Mouse (Mus musculus): ENCODE measurements around the gene Aip. TPM values are rescaled to one million over a fixed set of nuclear protein-coding genes. Genes with fewer than 3 reads are reported as not detected.

Aip gene
- polyA plus RNA-seq, 1 experiment from 2014 or later = 110 TPM

GRCm38 (mm10) chr19:4153232-4153654 is 27.6 kb upstream of the Aip start, which contains the start of gene Ptprcap:
Gene Ptprcap (plus strand): TSS chr19:4153604.
- no peak for ATAC-seq (ENCODE audit: low read depth)
- no peak within 1 kb of the TSS for H3K4me2 ChIP-seq (ENCODE audit: low read depth, low read length)
- no peak within 1 kb of the TSS for H3K4me3 ChIP-seq (ENCODE audit: low read depth, low read length)
- peaks cover 36% of the 10 kb centered on the region for H3K36me3 ChIP-seq (ENCODE audit: control insufficient read depth, insufficient read depth, low read length)
- no peaks in the 10 kb centered on the region for H3K27me3 ChIP-seq (ENCODE audit: control insufficient read depth, insufficient read depth, low read length)
- no peaks in the 10 kb centered on the region for H3K9me3 ChIP-seq (ENCODE audit: control insufficient read depth, low read length)
- 84% methylated on average over 11 of the region's 11 CpGs for WGBS
- no peak within 1 kb of the TSS for H3K27ac ChIP-seq (ENCODE audit: low read depth, low read length)
- no peak within 1 kb of the TSS for H3K9ac ChIP-seq (replicated peaks; ENCODE audit: low read depth, low read length)
- peaks cover 14% of the 10 kb centered on the region for H3K4me1 ChIP-seq (ENCODE audit: control insufficient read depth, insufficient read depth, low read length)

- Histone ChIP-seq H3K9ac (replicated peaks; ENCODE audit: low read depth, low read length) (no peak overlapping the region), H3K9me3 (ENCODE audit: control insufficient read depth, low read length) (no peaks in the 10 kb centered on the region), H3K4me3 (ENCODE audit: low read depth, low read length) (no peak overlapping the region), H3K4me1 (ENCODE audit: control insufficient read depth, insufficient read depth, low read length) (peaks cover 20% of the 10 kb centered on the region), H3K27me3 (ENCODE audit: control insufficient read depth, insufficient read depth, low read length) (no peaks in the 10 kb centered on the region), H3K36me3 (ENCODE audit: control insufficient read depth, insufficient read depth, low read length) (peaks cover 30% of the 10 kb centered on the region), H3K4me2 (ENCODE audit: low read depth, low read length) (no peak overlapping the region), H3K27ac (ENCODE audit: low read depth, low read length) (no peak overlapping the region)
- 87% methylated on average over 8 of the region's 8 CpGs for WGBS
- ATAC-seq (ENCODE audit: low read depth) = no peak
These were observed 27.0 kb upstream of the Aip start for GRCm38 (mm10) chr19:4152445-4153231.

GRCm38 (mm10) chr19:4151898-4152297 is 26.2 kb upstream of the Aip start:
- no peak for ATAC-seq (ENCODE audit: low read depth)
- H3K9ac ChIP-seq (replicated peaks; ENCODE audit: low read depth, low read length) = no peak overlapping the region
- 84% methylated on average over 5 of the region's 5 CpGs for WGBS
- H3K27me3 ChIP-seq (ENCODE audit: control insufficient read depth, insufficient read depth, low read length) = no peaks in the 10 kb centered on the region
- H3K36me3 ChIP-seq (ENCODE audit: control insufficient read depth, insufficient read depth, low read length) = peaks cover 24% of the 10 kb centered on the region; the same call in 1 of the 2 replicates
- H3K27ac ChIP-seq (ENCODE audit: low read depth, low read length) = no peak overlapping the region
- H3K4me1 ChIP-seq (ENCODE audit: control insufficient read depth, insufficient read depth, low read length) = peaks cover 20% of the 10 kb centered on the region
- H3K4me3 ChIP-seq (ENCODE audit: low read depth, low read length) = no peak overlapping the region
- H3K4me2 ChIP-seq (ENCODE audit: low read depth, low read length) = no peak overlapping the region
- H3K9me3 ChIP-seq (ENCODE audit: control insufficient read depth, low read length) = no peaks in the 10 kb centered on the region

- H3K4me1 ChIP-seq (ENCODE audit: control insufficient read depth, insufficient read depth, low read length) = peaks cover 20% of the 10 kb centered on the region
- H3K9ac ChIP-seq (replicated peaks; ENCODE audit: low read depth, low read length) = no peak overlapping the region
- H3K36me3 ChIP-seq (ENCODE audit: control insufficient read depth, insufficient read depth, low read length) = peaks cover 20% of the 10 kb centered on the region; the same call in 1 of the 2 replicates
- H3K4me2 ChIP-seq (ENCODE audit: low read depth, low read length) = no peak overlapping the region
- ATAC-seq (ENCODE audit: low read depth) = no peak
- no peaks in the 10 kb centered on the region for H3K27me3 ChIP-seq (ENCODE audit: control insufficient read depth, insufficient read depth, low read length)
- no peak overlapping the region for H3K27ac ChIP-seq (ENCODE audit: low read depth, low read length)
- H3K4me3 ChIP-seq (ENCODE audit: low read depth, low read length) = no peak overlapping the region
- WGBS = 72% methylated on average over 5 of the region's 5 CpGs
- no peaks in the 10 kb centered on the region for H3K9me3 ChIP-seq (ENCODE audit: control insufficient read depth, low read length)
These were observed 25.8 kb upstream of the Aip start for GRCm38 (mm10) chr19:4151488-4151860.

- Histone ChIP-seq H3K27ac (ENCODE audit: low read depth, low read length) (no peak overlapping the region), H3K36me3 (ENCODE audit: control insufficient read depth, insufficient read depth, low read length) (peaks cover 16% of the 10 kb centered on the region; the same call in 1 of the 2 replicates), H3K4me2 (ENCODE audit: low read depth, low read length) (no peak overlapping the region), H3K9me3 (ENCODE audit: control insufficient read depth, low read length) (no peaks in the 10 kb centered on the region), H3K4me3 (ENCODE audit: low read depth, low read length) (no peak overlapping the region), H3K27me3 (ENCODE audit: control insufficient read depth, insufficient read depth, low read length) (no peaks in the 10 kb centered on the region), H3K4me1 (ENCODE audit: control insufficient read depth, insufficient read depth, low read length) (peaks cover 20% of the 10 kb centered on the region), H3K9ac (replicated peaks; ENCODE audit: low read depth, low read length) (no peak overlapping the region)
- WGBS = 89% methylated on average over 22 of the region's 22 CpGs
- ATAC-seq (ENCODE audit: low read depth) = no peak
These were observed 25.2 kb upstream of the Aip start for GRCm38 (mm10) chr19:4150567-4151487.

DNA sequence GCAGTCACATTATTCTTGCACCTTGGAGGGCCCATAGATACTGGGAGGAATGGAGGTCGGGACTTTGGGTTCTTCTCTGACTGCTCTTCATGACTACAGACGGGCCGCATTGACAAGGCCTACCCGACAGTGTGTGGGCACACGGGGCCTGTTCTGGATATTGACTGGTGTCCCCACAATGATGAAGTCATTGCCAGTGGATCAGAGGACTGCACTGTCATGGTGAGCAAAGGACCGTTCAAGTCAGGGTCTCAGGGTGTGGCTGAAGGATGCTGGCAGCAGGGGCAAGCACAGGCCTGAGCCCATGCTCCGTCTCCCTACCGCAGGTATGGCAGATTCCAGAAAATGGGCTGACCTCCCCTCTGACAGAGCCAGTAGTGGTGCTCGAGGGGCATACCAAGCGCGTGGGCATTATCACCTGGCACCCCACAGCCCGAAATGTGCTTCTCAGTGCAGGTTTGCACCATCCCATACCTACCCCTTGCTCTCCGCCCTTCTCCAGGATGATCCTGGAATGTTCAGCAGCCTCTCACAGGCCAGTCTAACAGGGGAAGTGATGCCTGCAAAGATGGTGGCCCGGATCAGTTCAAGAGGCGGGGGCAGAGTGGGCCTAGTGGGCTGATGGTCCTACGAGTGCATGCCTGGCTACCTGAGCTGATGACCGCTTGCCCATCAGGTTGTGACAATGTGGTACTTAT is 24.3 kb upstream of the Aip start:
- ATAC-seq (ENCODE audit: low read depth) = no peak
- Histone ChIP-seq H3K4me3 (ENCODE audit: low read depth, low read length) (no peak overlapping the region), H3K9me3 (ENCODE audit: control insufficient read depth, low read length) (no peaks in the 10 kb centered on the region), H3K36me3 (ENCODE audit: control insufficient read depth, insufficient read depth, low read length) (peaks cover 12% of the 10 kb centered on the region; the same call in 1 of the 2 replicates), H3K4me2 (ENCODE audit: low read depth, low read length) (peak overlapping the region; percentile 89), H3K9ac (replicated peaks; ENCODE audit: low read depth, low read length) (no peak overlapping the region; the same call in 1 of the 2 replicates), H3K4me1 (ENCODE audit: control insufficient read depth, insufficient read depth, low read length) (peaks cover 20% of the 10 kb centered on the region), H3K27me3 (ENCODE audit: control insufficient read depth, insufficient read depth, low read length) (no peaks in the 10 kb centered on the region), H3K27ac (ENCODE audit: low read depth, low read length) (no peak overlapping the region)
- WGBS = 96% methylated on average over 17 of the region's 17 CpGs

DNA sequence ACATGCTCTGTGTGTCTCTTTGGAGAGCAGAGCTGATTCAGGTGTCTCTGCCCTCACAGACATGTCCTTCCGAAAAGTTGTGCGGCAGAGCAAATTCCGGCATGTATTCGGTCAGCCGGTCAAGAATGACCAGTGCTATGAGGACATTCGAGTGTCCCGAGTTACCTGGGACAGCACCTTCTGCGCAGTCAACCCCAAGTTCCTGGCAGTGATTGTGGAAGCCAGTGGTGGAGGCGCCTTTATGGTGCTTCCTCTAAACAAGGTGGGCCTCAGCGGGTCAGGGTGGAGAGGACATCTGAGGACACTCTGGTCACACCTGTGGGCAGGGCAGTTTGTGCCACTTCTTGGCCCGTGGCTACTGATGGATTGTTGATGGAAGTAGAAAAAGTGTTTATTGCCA is 23.6 kb upstream of the Aip start:
- H3K9ac ChIP-seq (replicated peaks; ENCODE audit: low read depth, low read length) = no peak overlapping the region; the same call in 1 of the 2 replicates
- H3K36me3 ChIP-seq (ENCODE audit: control insufficient read depth, insufficient read depth, low read length) = peaks cover 12% of the 10 kb centered on the region; the same call in 1 of the 2 replicates
- H3K9me3 ChIP-seq (ENCODE audit: control insufficient read depth, low read length) = no peaks in the 10 kb centered on the region
- H3K4me1 ChIP-seq (ENCODE audit: control insufficient read depth, insufficient read depth, low read length) = peaks cover 20% of the 10 kb centered on the region
- no peak overlapping the region for H3K27ac ChIP-seq (ENCODE audit: low read depth, low read length)
- no peak for ATAC-seq (ENCODE audit: low read depth)
- no peaks in the 10 kb centered on the region for H3K27me3 ChIP-seq (ENCODE audit: control insufficient read depth, insufficient read depth, low read length)
- peak overlapping the region; percentile 90 for H3K4me3 ChIP-seq (ENCODE audit: low read depth, low read length)
- 89% methylated on average over 11 of the region's 11 CpGs for WGBS
- peak overlapping the region; percentile 89 for H3K4me2 ChIP-seq (ENCODE audit: low read depth, low read length)

DNA sequence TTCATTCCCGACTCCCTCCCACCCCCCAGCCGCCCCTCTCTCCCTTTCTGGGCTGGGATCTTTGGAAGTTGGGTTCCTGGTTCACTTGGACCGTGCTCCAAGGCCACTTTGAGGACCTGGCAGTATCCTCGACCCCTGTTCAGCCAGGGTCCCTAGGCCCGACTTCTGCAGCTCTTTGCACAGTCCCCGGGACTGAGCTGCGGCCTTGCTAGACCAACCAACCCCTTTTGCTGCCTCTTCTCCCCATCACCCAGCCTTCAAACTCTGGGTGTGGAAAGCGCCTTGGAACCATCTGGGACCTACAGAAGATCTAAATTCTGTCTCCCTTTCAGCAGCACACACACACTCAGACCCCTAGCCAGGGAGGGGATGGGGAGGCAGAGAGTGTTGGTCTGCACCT is 23.2 kb upstream of the Aip start:
- H3K9me3 ChIP-seq (ENCODE audit: control insufficient read depth, low read length) = no peaks in the 10 kb centered on the region
- ATAC-seq (ENCODE audit: low read depth) = peak; percentile 15
- H3K36me3 ChIP-seq (ENCODE audit: control insufficient read depth, insufficient read depth, low read length) = peaks cover 12% of the 10 kb centered on the region; the same call in 1 of the 2 replicates
- 6% methylated on average over 8 of the region's 8 CpGs for WGBS
- peak overlapping the region; percentile 67 for H3K27ac ChIP-seq (ENCODE audit: low read depth, low read length)
- peak overlapping the region; percentile 76 for H3K9ac ChIP-seq (replicated peaks; ENCODE audit: low read depth, low read length)
- H3K4me3 ChIP-seq (ENCODE audit: low read depth, low read length) = peak overlapping the region; percentile 90
- H3K4me2 ChIP-seq (ENCODE audit: low read depth, low read length) = peak overlapping the region; percentile 89
- peaks cover 20% of the 10 kb centered on the region for H3K4me1 ChIP-seq (ENCODE audit: control insufficient read depth, insufficient read depth, low read length)
- no peaks in the 10 kb centered on the region for H3K27me3 ChIP-seq (ENCODE audit: control insufficient read depth, insufficient read depth, low read length)

All from neural tube, embryonic 14.5 days (tissue).